Mouse (Mus musculus): Measurements from ENCODE around the gene Tchh. TPM values are rescaled to one million over a fixed set of nuclear protein-coding genes. Genes with fewer than 3 reads are reported as not detected.

The Tchh gene
- total and polyA plus RNA-seq, 3 experiments, result 0.02 to 0.14 (median 0.08) TPM

- peaks cover 19% of the 10 kb centered on the region for H3K27me3 ChIP-seq (ENCODE audit: control insufficient read depth, insufficient read depth, low read length)
- intact Hi-C loops (cut with DNase I), result no loop called here
- 1% methylated on average over 59 of the region's 59 CpGs for WGBS
Observed at GRCm38 (mm10) chr3:93447138-93447841, 5.2 kb downstream of the Tchh start.

GRCm38 (mm10) chr3:93466556-93466955, 24.4 kb downstream of the Tchh start:
- Histone ChIP-seq H3K9ac (ENCODE audit: low read depth, low read length) (no peak overlapping the region), H3K27ac (no peak overlapping the region), H3K36me3 (ENCODE audit: control insufficient read depth, insufficient read depth, low read length) (no peaks in the 10 kb centered on the region), H3K4me3 (no peak overlapping the region), H3K27me3 (ENCODE audit: control insufficient read depth, insufficient read depth, low read length) (no peaks in the 10 kb centered on the region), H3K79me2 (replicated peaks; ENCODE audit: control insufficient read depth, insufficient read depth, low read length) (no peaks in the 10 kb centered on the region), H3K4me1 (ENCODE audit: control insufficient read depth, insufficient read depth, low read length) (no peaks in the 10 kb centered on the region)
- TF ChIP-seq CTCF (IDR thresholded peaks at IDR 0.05) (no peak), POLR2A (IDR thresholded peaks at IDR 0.05; ENCODE audit: insufficient read depth, low read depth, low read length) (no peak), EP300 (IDR thresholded peaks at IDR 0.05; ENCODE audit: insufficient read depth, low read depth, low read length) (no peak)
- 60% methylated on average over 3 of the region's 3 CpGs for WGBS
- intact Hi-C loops (cut with DNase I), result no loop called here
- no peak for DNase-seq

More at GRCm38 (mm10) chr3:93447138-93447841, 5.2 kb downstream of the Tchh start:
- H3K27ac ChIP-seq, result no peak overlapping the region
- H3K79me2 ChIP-seq (replicated peaks; ENCODE audit: control insufficient read depth, insufficient read depth, low read length), result no peaks in the 10 kb centered on the region
- TF ChIP-seq CTCF (IDR thresholded peaks at IDR 0.05), result peak; percentile 39
- TF ChIP-seq EP300 (IDR thresholded peaks at IDR 0.05; ENCODE audit: insufficient read depth, low read depth, low read length), result no peak
- no peak for TF ChIP-seq POLR2A (IDR thresholded peaks at IDR 0.05; ENCODE audit: insufficient read depth, low read depth, low read length)
- peak overlapping the region; percentile 49 for H3K4me3 ChIP-seq
- H3K4me1 ChIP-seq (ENCODE audit: control insufficient read depth, insufficient read depth, low read length), result no peaks in the 10 kb centered on the region; the same call in 1 of the 2 replicates
- peak; percentile 61 to 68 for DNase-seq
- H3K36me3 ChIP-seq (ENCODE audit: control insufficient read depth, insufficient read depth, low read length), result no peaks in the 10 kb centered on the region
- H3K9ac ChIP-seq (ENCODE audit: low read depth, low read length), result peak overlapping the region; percentile 22

DNA sequence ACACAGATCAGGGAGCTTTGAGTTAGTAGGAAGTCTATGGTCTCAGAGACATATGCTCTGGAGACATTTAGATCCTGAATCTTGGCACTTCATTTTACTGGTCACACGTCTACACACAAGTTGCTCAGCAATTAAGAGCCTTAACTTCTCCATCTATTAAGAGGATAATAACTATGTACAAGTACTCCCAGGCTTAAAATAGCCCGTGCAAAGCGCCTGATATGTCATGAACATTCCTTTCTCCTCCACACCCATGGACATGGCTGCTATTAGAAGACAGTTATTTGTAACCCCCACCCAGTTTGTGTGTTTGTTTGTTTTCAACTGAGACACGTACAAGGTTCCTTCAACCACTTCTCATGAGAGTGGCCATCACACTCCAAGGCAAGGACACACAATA, 25.0 kb downstream of the Tchh start:
- Histone ChIP-seq H3K79me2 (replicated peaks; ENCODE audit: control insufficient read depth, insufficient read depth, low read length) (no peaks in the 10 kb centered on the region), H3K4me3 (no peak overlapping the region), H3K27me3 (ENCODE audit: control insufficient read depth, insufficient read depth, low read length) (no peaks in the 10 kb centered on the region), H3K36me3 (ENCODE audit: control insufficient read depth, insufficient read depth, low read length) (no peaks in the 10 kb centered on the region), H3K27ac (no peak overlapping the region), H3K4me1 (ENCODE audit: control insufficient read depth, insufficient read depth, low read length) (no peaks in the 10 kb centered on the region), H3K9ac (ENCODE audit: low read depth, low read length) (no peak overlapping the region)
- DNase-seq, result no peak
- no peak for TF ChIP-seq POLR2A (IDR thresholded peaks at IDR 0.05; ENCODE audit: insufficient read depth, low read depth, low read length)
- no peak for TF ChIP-seq EP300 (IDR thresholded peaks at IDR 0.05; ENCODE audit: insufficient read depth, low read depth, low read length)
- TF ChIP-seq CTCF (IDR thresholded peaks at IDR 0.05), result no peak
- 57% methylated on average over 4 of the region's 4 CpGs for WGBS
- intact Hi-C loops (cut with DNase I), result no loop called here

DNA sequence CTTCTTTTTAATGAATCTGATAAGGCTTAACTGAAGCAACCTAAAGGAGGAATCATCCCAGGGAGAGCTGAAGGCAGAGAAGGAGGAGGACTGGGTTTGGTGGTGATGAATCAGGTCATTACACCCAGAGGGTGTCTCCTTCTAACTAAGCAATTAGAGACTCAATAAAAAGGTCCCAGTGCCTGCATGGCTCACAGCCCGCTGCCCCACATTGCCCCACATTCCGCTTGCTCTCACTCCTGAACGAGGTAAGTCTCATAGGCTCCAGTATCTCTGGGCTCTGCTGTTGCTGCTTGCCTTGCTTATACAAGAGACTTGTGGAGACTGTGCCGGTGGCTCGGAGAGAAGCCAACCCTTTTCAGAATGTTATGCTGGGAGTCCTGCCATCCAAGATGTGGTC, 26.4 kb downstream of the Tchh start, which contains the start of gene Tchhl1:
Tchhl1 (plus strand) TSS at position 194 of the 400 bp plus-strand sequence.
- Histone ChIP-seq H3K9ac (ENCODE audit: low read depth, low read length) (no peak within 1 kb of the TSS), H3K4me1 (ENCODE audit: control insufficient read depth, insufficient read depth, low read length) (no peaks in the 10 kb centered on the region), H3K4me3 (no peak within 1 kb of the TSS), H3K79me2 (replicated peaks; ENCODE audit: control insufficient read depth, insufficient read depth, low read length) (no peaks in the 10 kb centered on the region), H3K27ac (no peak within 1 kb of the TSS), H3K27me3 (ENCODE audit: control insufficient read depth, insufficient read depth, low read length) (no peaks in the 10 kb centered on the region), H3K36me3 (ENCODE audit: control insufficient read depth, insufficient read depth, low read length) (no peaks in the 10 kb centered on the region)
- WGBS, result 70% methylated on average over 5 of the region's 5 CpGs
- TF ChIP-seq CTCF (IDR thresholded peaks at IDR 0.05), result no peak
- no peak for TF ChIP-seq POLR2A (IDR thresholded peaks at IDR 0.05; ENCODE audit: insufficient read depth, low read depth, low read length)
- TF ChIP-seq EP300 (IDR thresholded peaks at IDR 0.05; ENCODE audit: insufficient read depth, low read depth, low read length), result no peak
- no peak for DNase-seq
- intact Hi-C loops (cut with DNase I), result no loop called here

- H3K27me3 ChIP-seq (ENCODE audit: control insufficient read depth, insufficient read depth, low read length), result no peaks in the 10 kb centered on the region
- H3K79me2 ChIP-seq (replicated peaks; ENCODE audit: control insufficient read depth, insufficient read depth, low read length), result no peaks in the 10 kb centered on the region
- DNase-seq, result no peak
- 70% methylated on average over 3 of the region's 3 CpGs for WGBS
- H3K27ac ChIP-seq, result no peak overlapping the region
- H3K4me1 ChIP-seq (ENCODE audit: control insufficient read depth, insufficient read depth, low read length), result no peaks in the 10 kb centered on the region
- no peak overlapping the region for H3K4me3 ChIP-seq
- H3K9ac ChIP-seq (ENCODE audit: low read depth, low read length), result no peak overlapping the region
- TF ChIP-seq POLR2A (IDR thresholded peaks at IDR 0.05; ENCODE audit: insufficient read depth, low read depth, low read length), result no peak
- no peak for TF ChIP-seq CTCF (IDR thresholded peaks at IDR 0.05)
- TF ChIP-seq EP300 (IDR thresholded peaks at IDR 0.05; ENCODE audit: insufficient read depth, low read depth, low read length), result no peak
- intact Hi-C loops (cut with DNase I), result no loop called here
- H3K36me3 ChIP-seq (ENCODE audit: control insufficient read depth, insufficient read depth, low read length), result no peaks in the 10 kb centered on the region
Observed at GRCm38 (mm10) chr3:93469629-93470028, 27.5 kb downstream of the Tchh start.

DNA sequence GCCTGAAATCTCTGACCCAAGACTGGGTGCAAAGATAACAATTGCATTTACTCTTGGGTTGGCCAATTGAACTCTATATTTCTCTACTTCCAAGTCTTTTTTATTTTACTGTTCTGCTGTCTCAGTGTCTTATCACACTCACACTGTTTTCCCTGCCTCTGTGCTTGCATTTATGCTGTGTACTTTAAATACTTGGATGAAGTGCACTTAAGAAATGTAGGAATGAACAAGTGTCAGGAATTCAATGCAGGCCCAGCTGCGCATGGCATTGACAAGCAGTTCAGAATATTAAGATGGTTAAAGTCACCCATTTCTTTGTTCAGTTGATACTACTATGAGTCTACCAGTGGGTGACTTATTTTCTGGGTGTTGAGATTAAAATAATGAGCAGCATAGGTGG, 37.9 kb downstream of the Tchh start:
- Histone ChIP-seq H3K27me3 (ENCODE audit: control insufficient read depth, insufficient read depth, low read length) (no peaks in the 10 kb centered on the region), H3K4me1 (ENCODE audit: control insufficient read depth, insufficient read depth, low read length) (no peaks in the 10 kb centered on the region), H3K27ac (no peak overlapping the region), H3K9ac (ENCODE audit: low read depth, low read length) (no peak overlapping the region), H3K36me3 (ENCODE audit: control insufficient read depth, insufficient read depth, low read length) (no peaks in the 10 kb centered on the region), H3K79me2 (replicated peaks; ENCODE audit: control insufficient read depth, insufficient read depth, low read length) (no peaks in the 10 kb centered on the region), H3K4me3 (no peak overlapping the region)
- 90% methylated on average over 1 of the region's 1 CpGs for WGBS
- no peak for DNase-seq
- TF ChIP-seq CTCF (IDR thresholded peaks at IDR 0.05) (no peak), POLR2A (IDR thresholded peaks at IDR 0.05; ENCODE audit: insufficient read depth, low read depth, low read length) (no peak), EP300 (IDR thresholded peaks at IDR 0.05; ENCODE audit: insufficient read depth, low read depth, low read length) (no peak)
- intact Hi-C loops (cut with DNase I), result no loop called here
